Mouse (Mus musculus): ENCODE measurements around the gene Patj.
"Not testable (repeated sequence)": the region's sequence is repeated elsewhere in the genome, so short reads cannot be mapped to it uniquely, and the experiment has no call there.

Patj gene

GRCm38 (mm10) chr4:98395690-98396437 is at the start of gene Patj:
Patj (plus strand) TSS chr4:98395785.
- peak; percentile 66 for DNase-seq

DNA sequence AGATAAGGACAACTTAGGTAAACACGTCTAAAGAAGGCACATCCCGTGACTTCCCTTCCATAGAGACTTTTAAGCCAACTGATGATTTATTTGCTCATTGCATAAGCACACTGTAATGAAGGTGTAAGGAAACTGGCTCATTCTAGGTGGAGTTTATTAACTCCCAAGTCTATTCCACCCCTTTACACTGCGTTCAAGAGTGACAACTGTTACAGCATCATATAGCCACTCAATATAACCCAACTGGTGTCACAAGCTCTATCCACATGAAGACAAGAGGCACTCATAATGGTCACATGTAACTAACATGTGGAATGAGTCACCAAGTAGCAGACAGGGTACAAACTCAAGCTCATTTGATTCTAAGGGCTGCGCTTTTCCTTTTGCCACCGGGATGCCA is 47.0 kb upstream of the Patj start:
- no peak for DNase-seq

DNA sequence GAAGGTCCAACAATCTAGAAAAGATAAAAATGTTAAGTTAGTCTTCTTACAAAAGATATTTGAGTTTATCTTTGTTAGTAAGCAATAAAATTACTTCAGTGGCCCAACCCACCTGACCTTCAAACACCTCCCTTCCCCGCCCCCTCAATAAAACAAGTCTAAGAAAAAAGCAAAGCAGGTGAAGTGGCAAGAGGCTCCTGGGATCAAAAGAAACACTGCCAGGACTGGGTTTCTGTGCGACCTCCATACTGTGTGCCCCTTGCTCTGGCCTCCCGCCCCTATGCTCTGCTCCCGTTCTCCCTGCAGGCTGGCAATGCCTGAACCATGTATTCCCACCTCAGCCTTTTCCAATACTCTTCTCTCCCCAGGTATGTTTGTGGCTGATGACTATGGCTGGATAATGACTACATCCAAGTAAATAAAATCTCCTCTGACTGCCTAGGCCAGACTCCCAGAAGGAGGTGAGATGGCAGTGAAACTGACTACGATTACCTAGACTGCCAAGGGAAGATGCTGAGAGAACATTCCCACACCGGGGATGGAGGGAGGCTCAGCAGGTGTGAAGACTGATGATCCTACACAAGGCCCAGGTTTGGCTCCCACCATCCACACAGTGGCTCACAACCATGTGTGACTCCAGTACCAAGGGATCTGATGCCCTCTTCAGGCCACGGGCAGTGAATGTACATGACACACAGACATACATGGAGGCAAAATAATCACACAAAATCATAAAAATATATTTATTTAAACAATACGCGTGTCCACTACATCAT is 37.4 kb upstream of the Patj start:
- DNase-seq = no peak

- no peak for DNase-seq
These were observed 20.2 kb upstream of the Patj start for GRCm38 (mm10) chr4:98375401-98375800.

DNA sequence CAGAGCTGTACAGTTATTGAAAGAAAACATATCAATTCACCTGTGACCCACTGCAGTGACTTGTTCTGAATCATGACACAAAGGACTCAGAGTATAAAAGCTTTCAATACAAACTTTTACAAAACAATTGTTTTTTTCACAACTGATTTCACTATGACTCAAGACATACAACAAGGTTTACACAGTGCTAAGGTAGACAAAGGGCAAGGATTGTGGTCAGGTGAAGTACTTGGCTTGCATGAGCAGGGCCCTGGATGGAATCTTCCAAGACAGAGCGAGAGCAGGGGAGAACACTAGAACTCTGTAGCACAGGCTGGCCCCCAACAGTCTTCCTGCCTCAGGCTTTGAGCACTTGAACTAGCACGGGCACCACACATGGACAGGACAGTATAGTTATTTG is 18.6 kb upstream of the Patj start:
- no peak for DNase-seq

GRCm38 (mm10) chr4:98382716-98383424 is 12.7 kb upstream of the Patj start, which contains the start of gene Tm2d1:
Tm2d1 (minus strand) TSS chr4:98383306.
- peak; percentile 80 for DNase-seq

DNA sequence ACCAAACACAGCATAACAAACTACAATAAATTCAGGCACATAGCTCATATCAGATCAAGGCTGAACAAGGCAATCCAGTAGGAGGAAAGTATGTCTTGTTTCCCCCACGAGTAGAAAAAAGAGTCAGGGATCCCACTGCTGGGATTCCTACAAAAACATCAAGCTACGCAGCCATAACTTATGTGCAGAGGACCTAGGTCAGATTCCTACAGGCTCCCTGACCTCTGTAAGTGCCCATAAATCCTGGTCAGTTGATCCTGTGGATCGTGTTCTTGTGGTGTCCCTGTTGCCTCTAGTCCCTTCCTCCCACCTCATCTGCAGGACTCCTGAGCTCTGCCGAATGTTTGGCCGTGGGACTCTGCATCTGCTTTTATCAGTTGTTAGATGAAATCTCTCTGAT is 10.5 kb upstream of the Patj start:
- DNase-seq = no peak

- DNase-seq = no peak
These were observed 267 bp upstream of the Patj start for GRCm38 (mm10) chr4:98395346-98395689.

DNA sequence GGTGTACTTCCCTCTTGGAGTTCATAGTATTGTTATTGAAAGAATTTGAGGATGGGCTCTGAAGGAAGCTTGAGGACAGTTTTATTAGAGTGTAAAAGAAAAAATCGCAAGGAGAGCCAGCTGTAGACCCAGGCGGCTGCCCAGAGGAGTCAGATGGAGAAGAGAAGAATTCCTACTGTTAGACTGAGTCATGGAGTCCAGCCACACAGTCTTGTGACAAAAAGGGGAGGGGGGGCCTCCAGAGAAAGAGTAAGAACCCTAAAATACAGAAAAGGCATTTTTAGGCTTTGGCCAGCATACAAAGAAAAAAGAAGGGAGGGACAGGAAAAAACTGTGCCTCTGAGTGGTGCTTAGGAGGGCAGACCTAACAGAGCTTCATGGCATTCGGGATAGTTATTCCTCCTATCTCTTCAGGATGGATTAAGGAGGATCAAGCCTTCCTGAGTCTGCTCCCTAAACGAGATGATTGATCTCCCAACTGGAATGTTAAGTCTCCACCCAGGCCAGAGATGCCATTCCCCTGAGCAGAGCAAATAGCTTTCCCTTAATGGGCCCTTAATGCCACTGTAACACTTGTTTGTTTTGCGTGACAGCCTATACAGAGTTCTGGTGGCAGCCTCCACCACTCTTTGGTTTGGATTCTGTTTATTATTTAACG is 5.5 kb downstream of the Patj start:
- no peak for DNase-seq

- DNase-seq = no peak
These were observed 6.0 kb downstream of the Patj start for GRCm38 (mm10) chr4:98401584-98401962.

GRCm38 (mm10) chr4:98403492-98403891 is 7.9 kb downstream of the Patj start:
- no peak for DNase-seq

DNA sequence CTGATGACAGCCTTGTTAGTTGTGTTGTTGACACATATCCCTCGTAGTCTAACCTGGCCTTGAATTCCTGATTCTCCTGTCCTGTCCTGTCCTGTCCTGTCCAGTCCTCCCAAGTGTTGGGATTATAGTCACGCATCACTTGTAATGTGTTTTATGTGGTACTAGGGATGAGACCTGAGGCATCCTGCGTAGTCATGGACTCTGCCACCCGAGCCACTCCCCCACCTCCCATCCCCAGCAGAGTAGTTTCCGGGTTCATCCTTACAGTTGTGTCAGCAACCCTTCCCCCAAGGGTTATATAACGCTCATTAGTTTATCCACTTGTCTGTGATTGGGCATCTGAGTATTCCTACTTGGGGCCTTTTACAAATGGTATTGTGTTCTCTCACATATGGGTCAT is 8.8 kb downstream of the Patj start:
- DNase-seq = no peak

GRCm38 (mm10) chr4:98408455-98408854 is 12.9 kb downstream of the Patj start:
- no peak for DNase-seq

- DNase-seq = not testable (repeated sequence)
These were observed 19.6 kb downstream of the Patj start for GRCm38 (mm10) chr4:98415150-98415549.

GRCm38 (mm10) chr4:98428371-98428770 is 32.8 kb downstream of the Patj start:
- DNase-seq = no peak

DNA sequence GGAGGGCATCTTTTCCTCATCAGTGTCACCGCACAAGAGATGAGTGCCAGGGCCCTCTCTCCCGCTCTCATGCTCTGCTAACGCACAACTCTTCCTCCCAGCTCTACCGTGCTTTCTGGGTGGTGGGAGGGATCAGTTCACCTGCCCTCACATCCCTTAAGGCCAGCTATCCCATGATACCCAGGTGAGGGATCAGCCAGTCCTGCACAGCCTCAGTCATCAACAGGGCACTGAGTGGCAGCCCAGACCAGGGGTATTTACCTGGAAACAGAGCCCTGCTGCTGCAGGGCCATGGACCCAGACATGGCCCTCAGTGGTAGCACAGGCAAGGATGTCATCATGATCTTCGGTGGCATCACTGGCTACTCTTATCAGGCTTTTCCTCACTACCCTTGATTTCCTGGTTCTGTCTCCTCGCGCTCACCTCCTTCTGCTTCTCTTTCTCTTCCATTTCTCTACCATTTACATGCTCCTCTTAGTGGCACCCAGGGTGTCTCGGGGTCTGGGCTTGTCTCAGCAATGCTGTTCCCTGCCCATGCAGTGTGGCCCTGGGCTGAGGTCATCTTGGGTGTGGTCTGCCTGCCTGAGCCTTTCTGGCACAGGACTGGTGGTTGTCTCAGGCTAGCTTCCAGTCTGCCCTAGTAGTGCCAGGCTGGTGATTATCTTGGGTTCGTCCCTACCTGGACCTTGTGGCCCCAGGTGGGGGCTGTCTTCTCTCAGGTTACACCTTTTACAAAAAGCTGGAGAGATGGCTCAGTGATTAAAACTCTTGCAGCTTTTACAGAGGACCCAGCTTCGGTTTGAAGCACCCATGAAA is 40.3 kb downstream of the Patj start:
- DNase-seq = no peak

GRCm38 (mm10) chr4:98436664-98437363 is 41.2 kb downstream of the Patj start:
- no peak for DNase-seq

DNA sequence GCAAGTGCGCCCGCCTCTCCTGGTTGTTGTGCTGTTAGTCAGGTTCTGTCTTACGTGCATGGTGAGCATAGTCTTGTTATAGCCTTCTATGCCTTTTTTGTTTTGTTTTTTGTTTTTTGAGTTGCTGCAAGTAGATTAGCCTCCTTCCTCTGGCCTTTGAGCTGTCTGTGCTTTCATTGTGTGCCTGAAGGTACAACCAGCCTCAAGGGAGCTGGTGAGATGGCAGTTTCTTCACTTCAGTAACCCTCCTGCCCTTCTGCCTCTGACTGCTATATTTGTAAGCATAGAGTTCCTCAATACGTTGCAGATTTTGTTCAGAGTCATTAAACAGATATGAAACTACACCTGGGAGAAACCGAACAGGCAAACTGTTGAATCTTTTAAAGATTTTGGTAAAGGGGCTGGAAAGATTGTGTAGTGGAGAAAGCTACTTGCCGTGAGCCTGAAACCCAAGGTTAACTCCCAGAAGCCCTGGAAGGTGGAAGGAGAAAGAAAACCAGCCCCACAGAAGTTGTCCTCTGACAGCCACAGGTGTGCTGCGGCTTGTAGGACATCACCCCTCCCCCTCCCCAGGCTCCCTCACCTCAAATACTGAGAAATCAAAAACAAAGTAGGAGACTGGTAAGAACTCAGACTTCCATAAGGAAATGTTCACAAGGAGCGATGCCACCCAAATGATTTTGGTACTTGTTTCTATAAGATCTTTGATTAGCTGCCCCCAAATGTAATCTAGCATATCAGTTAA is 43.8 kb downstream of the Patj start:
- no peak for DNase-seq

DNA sequence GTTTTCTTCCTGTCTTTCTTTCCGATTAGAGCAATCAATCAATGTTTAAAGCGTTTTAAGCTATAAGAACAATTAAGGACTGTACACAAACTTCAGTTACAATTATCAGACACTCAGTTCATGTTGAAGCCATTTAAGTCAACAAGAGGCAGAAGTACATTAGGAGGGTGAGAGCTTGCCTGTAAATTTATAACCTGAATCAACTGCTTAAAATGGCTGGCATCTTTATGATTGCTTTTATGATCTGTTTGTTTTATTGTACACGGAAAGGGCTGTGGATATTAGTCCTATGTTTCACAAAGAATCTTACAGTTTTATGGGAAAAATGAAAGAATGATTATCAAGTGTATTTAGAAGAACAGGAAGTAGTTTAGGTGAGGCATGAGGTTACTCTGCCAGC is 45.7 kb downstream of the Patj start:
- no peak for DNase-seq

GRCm38 (mm10) chr4:98444437-98445139 is 49.0 kb downstream of the Patj start:
- peak; percentile 15 for DNase-seq
